Mouse (Mus musculus) bone marrow, adult 2 months (tissue): ENCODE results near the gene Bend7. TPM values are rescaled to one million over a fixed set of nuclear protein-coding genes. Genes with fewer than 3 reads are reported as not detected.

Source experiments
- H3K27ac ChIP-seq: fragments of 200-500 bp; 2 replicates; pipeline ENCODE4 v1.5.1; 2012; ENCODE audit warnings: low read depth, mild to moderate bottlenecking, control low read depth, inconsistent platforms, low read length; ENCODE audit not compliant: control insufficient read depth, poor library complexity, insufficient read depth
- H3K4me1 ChIP-seq: fragments of 200-500 bp; 2 replicates; pipeline ENCODE4 v1.6.1; 2011; ENCODE audit warnings: low read length; ENCODE audit not compliant: control insufficient read depth, insufficient read depth
- H3K4me3 ChIP-seq: fragments of 200-500 bp; replicated peaks from 2 replicates; pipeline ENCODE3; 2011; ENCODE audit warnings: mild to moderate bottlenecking, low read depth, low read length, control low read depth; ENCODE audit not compliant: control insufficient read depth
- CTCF ChIP-seq: fragments of 200-500 bp; IDR thresholded peaks from 2 replicates; pipeline ENCODE4 v1.5.1; 2011; ENCODE audit warnings: low read length, control low read depth; ENCODE audit not compliant: control insufficient read depth, insufficient read depth
- POLR2A ChIP-seq: fragments of 200-500 bp; IDR thresholded peaks from 2 replicates; pipeline ENCODE4 v1.6.1; 2011; ENCODE audit warnings: low read depth, mild to moderate bottlenecking, control low read depth, low read length, borderline replicate concordance; ENCODE audit not compliant: control insufficient read depth
- WGBS: fragments of 180-500 bp; shearing (Covaris S2); methylation state at CpG from one replicate; pipeline ENCODE4 v1.1.7; 2018; 5-methylcytosine and 5-hydroxymethylcytosine counted together
- polyA plus RNA-seq: library from polyadenylated mRNA; stranded (reverse); fragments of >200 nt; gene quantifications from 2 replicates; pipeline ENCODE4 v1.2.4, GENCODE M21; 2011; ENCODE audit warnings: low replicate concordance; ENCODE audit not compliant: missing spikeins, insufficient read depth, insufficient read length

Bend7 gene
- polyA plus RNA-seq: not detected in 2 replicates

GRCm38 (mm10) chr2:4717769-4718661 is at the start of gene Bend7:
Gene Bend7, plus strand, starts transcription at chr2:4717831.
- no peak within 1 kb of the TSS; the same call in 1 of the 2 replicates for H3K27ac ChIP-seq
- H3K4me1 ChIP-seq: no peaks in the 10 kb centered on the region
- no peak for TF ChIP-seq CTCF
- no peak for TF ChIP-seq POLR2A
- no peak within 1 kb of the TSS for H3K4me3 ChIP-seq
- WGBS: 3% methylated on average over 123 of the region's 124 CpGs

- no peak overlapping the region for H3K4me3 ChIP-seq
- no peak for TF ChIP-seq POLR2A
- TF ChIP-seq CTCF: no peak
- H3K4me1 ChIP-seq: no peaks in the 10 kb centered on the region
Observed at GRCm38 (mm10) chr2:4668626-4669025, 49.0 kb upstream of the Bend7 start.

GRCm38 (mm10) chr2:4669701-4670100 is 47.9 kb upstream of the Bend7 start:
- 82% methylated on average over 8 of the region's 8 CpGs for WGBS
- Histone ChIP-seq H3K4me3 (no peak overlapping the region), H3K4me1 (no peaks in the 10 kb centered on the region), H3K27ac (no peak overlapping the region)
- no peak for TF ChIP-seq POLR2A

More at GRCm38 (mm10) chr2:4668626-4669025, 49.0 kb upstream of the Bend7 start:
- H3K27ac ChIP-seq: no peak overlapping the region
- 69% methylated on average over 2 of the region's 2 CpGs for WGBS

GRCm38 (mm10) chr2:4671636-4672035 is 46.0 kb upstream of the Bend7 start:
- no peak overlapping the region for H3K4me3 ChIP-seq
- WGBS: 84% methylated on average over 8 of the region's 8 CpGs
- no peak for TF ChIP-seq CTCF
- no peak for TF ChIP-seq POLR2A
- H3K27ac ChIP-seq: no peak overlapping the region
- H3K4me1 ChIP-seq: no peaks in the 10 kb centered on the region

- TF ChIP-seq CTCF (no peak), POLR2A (no peak)
- 83% methylated on average over 3 of the region's 3 CpGs for WGBS
- Histone ChIP-seq H3K27ac (no peak overlapping the region), H3K4me3 (no peak overlapping the region), H3K4me1 (no peaks in the 10 kb centered on the region)
Observed at GRCm38 (mm10) chr2:4679886-4680285, 37.7 kb upstream of the Bend7 start.

- no peaks in the 10 kb centered on the region for H3K4me1 ChIP-seq
- H3K4me3 ChIP-seq: no peak overlapping the region
- WGBS: 44% methylated on average over 5 of the region's 5 CpGs
- TF ChIP-seq POLR2A (no peak), CTCF (no peak; the same call in 1 of the 2 replicates)
- no peak overlapping the region for H3K27ac ChIP-seq
Observed at GRCm38 (mm10) chr2:4711262-4711661, 6.4 kb upstream of the Bend7 start.

GRCm38 (mm10) chr2:4717081-4717768 is 406 bp upstream of the Bend7 start:
- Histone ChIP-seq H3K27ac (no peak overlapping the region), H3K4me1 (no peaks in the 10 kb centered on the region), H3K4me3 (no peak overlapping the region)
- TF ChIP-seq CTCF (no peak), POLR2A (no peak)
- WGBS: 9% methylated on average over 49 of the region's 49 CpGs

- H3K4me1 ChIP-seq: no peaks in the 10 kb centered on the region
- 89% methylated on average over 8 of the region's 8 CpGs for WGBS
- TF ChIP-seq POLR2A (no peak), CTCF (no peak)
Observed at GRCm38 (mm10) chr2:4723088-4723487, 5.5 kb downstream of the Bend7 start.

More at GRCm38 (mm10) chr2:4723088-4723487, 5.5 kb downstream of the Bend7 start:
- Histone ChIP-seq H3K4me3 (peak overlapping the region; percentile 14), H3K27ac (no peak overlapping the region)
